Mouse (Mus musculus) liver, embryonic 14.5 days (tissue): ENCODE data around the gene Grin2b. TPM values are rescaled to one million over a fixed set of nuclear protein-coding genes. Genes with fewer than 3 reads are reported as not detected.

Experiments
- ATAC-seq: fragments of 200-750 bp; cut with Nextera tagmentation; 2 replicates; pipeline ENCODE4 v1.8.0; 2017; ENCODE audit warnings: moderate number of reproducible peaks, mild to moderate bottlenecking, moderate library complexity; ENCODE audit not compliant: insufficient read depth
- DNase-seq, 3 experiments: peaks; one replicate each; pipeline ENCODE4 v3.0.0-alpha.2; 2012 to 2013; ENCODE audit warnings: low read depth in 3 of 3, low spot score in 3 of 3
- H3K27ac ChIP-seq: fragments of 300-500 bp; sonication (generic); 2 replicates; pipeline ENCODE4 v1.5.1; 2014; ENCODE audit warnings: moderate library complexity, mild to moderate bottlenecking, control low read depth, inconsistent platforms
- H3K27me3 ChIP-seq: fragments of 300-500 bp; sonication (generic); 2 replicates; pipeline ENCODE4 v1.6.1; 2014; ENCODE audit warnings: mild to moderate bottlenecking, low read length, moderate library complexity; ENCODE audit not compliant: control insufficient read depth, insufficient read depth
- H3K36me3 ChIP-seq: fragments of 300-500 bp; sonication (generic); replicated peaks from 2 replicates; pipeline ENCODE4 v1.6.1; 2014; ENCODE audit warnings: low read depth; ENCODE audit not compliant: control insufficient read depth, insufficient read depth
- H3K4me1 ChIP-seq, 2 experiments: fragments of 200-500 bp in 1 of 2; fragments of 300-500 bp in 1 of 2; sonication (generic) in 1 of 2; replicated peaks; 2 replicates each; pipeline ENCODE4 v1.6.1; 2012 to 2014; ENCODE audit warnings: antibody characterized with exemption in 1 of 2, inconsistent platforms in 1 of 2, low read length in 1 of 2; ENCODE audit not compliant: control insufficient read depth in 2 of 2, insufficient read depth in 2 of 2
- H3K4me2 ChIP-seq: fragments of 300-500 bp; sonication (generic); 2 replicates; pipeline ENCODE4 v1.6.1; 2014; ENCODE audit warnings: low read depth, mild to moderate bottlenecking, control low read depth, moderate library complexity
- H3K4me3 ChIP-seq, 2 experiments: fragments of 200-500 bp in 1 of 2; fragments of 300-500 bp in 1 of 2; sonication (generic) in 1 of 2; 2 replicates each; pipeline ENCODE4 v1.5.1; 2012 to 2014; ENCODE audit warnings: low read depth in 2 of 2, low read length in 2 of 2, mild to moderate bottlenecking in 2 of 2, control low read depth in 1 of 2, inconsistent platforms in 1 of 2, moderate library complexity in 1 of 2; ENCODE audit not compliant: insufficient read depth in 1 of 2
- H3K9ac ChIP-seq: fragments of 300-500 bp; sonication (generic); replicated peaks from 2 replicates; pipeline ENCODE4 v1.6.1; 2014; ENCODE audit warnings: mild to moderate bottlenecking, control low read depth, moderate library complexity
- H3K9me3 ChIP-seq: fragments of 300-500 bp; sonication (generic); 2 replicates; pipeline ENCODE4 v1.6.1; 2016; ENCODE audit warnings: low read length, mixed read lengths; ENCODE audit not compliant: control insufficient read depth
- CTCF ChIP-seq: IDR thresholded peaks from 2 replicates; pipeline ENCODE4 v1.5.1; 2016; ENCODE audit warnings: antibody characterized with exemption, low read depth, control low read depth
- EP300 ChIP-seq: IDR thresholded peaks from 2 replicates; pipeline ENCODE4 v1.6.1; 2016; ENCODE audit warnings: antibody characterized with exemption, low read depth
- WGBS: fragments of 180-500 bp; shearing (Covaris S2); extraction: QIAGEN DNeasy Blood & Tissue Kit; methylation state at CpG from one replicate; pipeline ENCODE4 v1.1.7; 2014; ENCODE audit not compliant: insufficient replicate concordance; 5-methylcytosine and 5-hydroxymethylcytosine counted together
- polyA plus RNA-seq, 2 experiments: library from polyadenylated mRNA; depleted of rRNA in 1 of 2; stranded (reverse) in 1 of 2; unstranded in 1 of 2; fragments of >200 nt; fragmentation: Nextera tagmentation in 1 of 2; extraction: Ambion mirVana in 1 of 2; gene quantifications; 2 replicates each; pipeline versions ENCODE4 v1.2.1 to v1.2.3; 2012 to 2014

Gene Grin2b
- polyA plus RNA-seq, 2 experiments, result under 0.01 TPM; not detected in 1

- Histone ChIP-seq H3K4me2 (no peak overlapping the region), H3K4me1 (no peaks in the 10 kb centered on the region), H3K9ac (no peak overlapping the region), H3K27me3 (no peaks in the 10 kb centered on the region), H3K9me3 (no peaks in the 10 kb centered on the region), H3K36me3 (no peaks in the 10 kb centered on the region), H3K4me3 (no peak overlapping the region), H3K27ac (no peak overlapping the region)
- TF ChIP-seq EP300, result no peak
- 46% methylated on average over 2 of the region's 2 CpGs for WGBS
- DNase-seq (no peak), ATAC-seq (no peak)
These were observed 125.2 kb downstream of the Grin2b start for GRCm38 (mm10) chr6:136048084-136048483.

- Histone ChIP-seq H3K9ac (no peak overlapping the region), H3K36me3 (no peaks in the 10 kb centered on the region)
These were observed 127.2 kb downstream of the Grin2b start for GRCm38 (mm10) chr6:136046091-136046490.

DNA sequence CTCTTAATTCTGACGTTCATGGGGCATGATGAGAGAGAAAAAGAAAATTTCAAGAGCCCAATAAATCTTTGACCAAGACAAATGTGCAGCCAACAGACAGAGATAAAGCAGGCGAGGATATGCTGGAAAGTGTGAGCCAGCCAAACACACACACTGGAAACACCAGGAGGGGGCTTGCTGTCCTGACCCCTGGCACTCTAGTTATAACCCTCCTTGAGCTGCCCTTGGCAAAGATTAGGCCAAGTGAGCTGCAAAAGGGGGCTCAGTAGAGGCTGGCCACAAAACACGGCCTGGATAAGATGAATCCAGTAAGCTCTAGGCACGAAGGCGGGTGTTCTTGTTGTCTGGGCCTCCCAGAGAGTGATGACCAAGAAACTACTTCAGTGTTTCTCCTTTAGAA is 128.8 kb downstream of the Grin2b start:
- no peak for TF ChIP-seq EP300
- no peak overlapping the region for H3K9ac ChIP-seq
- no peaks in the 10 kb centered on the region for H3K4me1 ChIP-seq
- no peak overlapping the region for H3K4me3 ChIP-seq
- H3K36me3 ChIP-seq, result no peaks in the 10 kb centered on the region
- H3K27me3 ChIP-seq, result no peaks in the 10 kb centered on the region
- no peaks in the 10 kb centered on the region for H3K9me3 ChIP-seq
- ATAC-seq (no peak), DNase-seq (no peak)
- H3K27ac ChIP-seq, result no peak overlapping the region
- no peak overlapping the region for H3K4me2 ChIP-seq
- 53% methylated on average over 5 of the region's 5 CpGs for WGBS

More at GRCm38 (mm10) chr6:136046091-136046490, 127.2 kb downstream of the Grin2b start:
- TF ChIP-seq EP300 (no peak), CTCF (no peak)
- no peak overlapping the region for H3K4me2 ChIP-seq
- H3K27me3 ChIP-seq, result no peaks in the 10 kb centered on the region
- 67% methylated on average over 7 of the region's 7 CpGs for WGBS
- no peaks in the 10 kb centered on the region for H3K4me1 ChIP-seq
- DNase-seq (no peak), ATAC-seq (no peak)
- no peak overlapping the region for H3K4me3 ChIP-seq
- no peak overlapping the region for H3K27ac ChIP-seq
- H3K9me3 ChIP-seq, result no peaks in the 10 kb centered on the region

DNA sequence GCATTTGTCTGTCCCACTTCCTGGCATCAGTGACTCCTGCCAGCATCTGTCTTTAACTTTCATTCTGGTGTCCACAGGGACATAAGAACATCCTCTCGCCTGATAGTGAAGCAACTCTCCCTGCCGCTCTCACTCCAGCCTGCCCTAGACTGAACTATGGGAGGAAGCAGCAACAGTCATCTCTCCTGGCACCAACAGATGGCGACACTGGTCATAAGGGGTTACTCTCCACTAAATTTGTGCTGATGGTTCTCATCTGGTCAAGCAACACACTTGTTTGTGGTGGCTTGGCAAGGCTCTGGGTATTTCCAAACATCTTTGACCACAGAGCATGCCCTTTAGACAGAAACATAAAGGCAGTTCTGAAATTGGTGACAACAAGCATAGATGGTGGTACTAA is 130.9 kb downstream of the Grin2b start:
- WGBS, result 61% methylated on average over 3 of the region's 3 CpGs
- Histone ChIP-seq H3K9me3 (no peaks in the 10 kb centered on the region), H3K27ac (no peak overlapping the region), H3K4me2 (no peak overlapping the region), H3K9ac (no peak overlapping the region), H3K4me3 (no peak overlapping the region), H3K27me3 (no peaks in the 10 kb centered on the region), H3K36me3 (no peaks in the 10 kb centered on the region), H3K4me1 (no peaks in the 10 kb centered on the region)
- no peak for ATAC-seq
- TF ChIP-seq CTCF (no peak), EP300 (no peak)
- DNase-seq, result no peak

GRCm38 (mm10) chr6:136041821-136042220 is 131.5 kb downstream of the Grin2b start:
- no peak for ATAC-seq
- no peak for TF ChIP-seq EP300
- TF ChIP-seq CTCF, result no peak

More at GRCm38 (mm10) chr6:136041821-136042220, 131.5 kb downstream of the Grin2b start:
- Histone ChIP-seq H3K27me3 (no peaks in the 10 kb centered on the region), H3K27ac (no peak overlapping the region), H3K4me2 (no peak overlapping the region), H3K9me3 (no peaks in the 10 kb centered on the region), H3K4me1 (no peaks in the 10 kb centered on the region), H3K9ac (no peak overlapping the region), H3K36me3 (no peaks in the 10 kb centered on the region), H3K4me3 (no peak overlapping the region)
- DNase-seq, result no peak
- 61% methylated on average over 8 of the region's 8 CpGs for WGBS
